In the genomic region with DNA sequence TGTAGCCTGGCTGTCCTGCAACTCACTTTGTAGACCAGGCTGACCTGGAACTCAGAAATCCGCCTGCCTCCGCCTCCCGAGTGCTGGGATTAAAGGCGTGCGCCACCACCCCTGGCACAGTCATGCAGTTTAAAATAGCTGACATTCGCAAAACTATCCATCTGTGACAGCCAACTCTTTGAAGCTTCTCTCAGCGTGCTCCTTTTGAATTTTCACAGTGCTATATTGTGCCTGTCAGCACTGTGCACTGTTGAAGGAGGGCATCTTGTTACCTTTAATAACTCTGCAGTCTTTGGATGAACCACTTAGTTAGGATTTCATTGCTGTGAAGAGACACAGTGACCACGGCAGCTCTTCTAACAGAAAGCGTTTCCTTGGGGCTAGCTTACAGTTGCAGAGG, we compare ENCODE assay signal across 24 mouse cellular contexts. TPM values are rescaled to one million over a fixed set of nuclear protein-coding genes. Genes with fewer than 3 reads are reported as not detected.
DNase-seq lines count a peak whose midpoint lies in the region; ATAC-seq and TF ChIP-seq lines count a peak whose summit lies in the region.
"Had no signal": no experiment of that assay in that cellular context is flagged by ENCODE, and none has a peak within 500 bp of the region (broad histone marks: within the 10 kb centered on the region; RNA-seq: fewer than 3 reads in every experiment).

No protein-coding gene starts in this region.

- H3K27ac ChIP-seq in forebrain, embryonic 11.5 days (ENCODE audit: low read depth, low read length): no peak overlapping the region
- H3K27ac ChIP-seq in forebrain, embryonic 15.5 days (replicated peaks): no peak overlapping the region
- no peak overlapping the region for H3K27ac ChIP-seq in heart, embryonic 10.5 days
- no peak overlapping the region for H3K27ac ChIP-seq in kidney, adult 2 months (ENCODE audit: insufficient read depth, low read depth, low read length)
- H3K27ac ChIP-seq: embryonic facial prominence, embryonic 12.5 days; forebrain, embryonic 12.5 days; heart, embryonic 15.5 days had no signal

- H3K4me1 ChIP-seq in forebrain, embryonic 11.5 days (replicated peaks; ENCODE audit: control insufficient read depth, insufficient read depth, low read length): no peaks in the 10 kb centered on the region
- H3K4me1 ChIP-seq in forebrain, embryonic 15.5 days: no peaks in the 10 kb centered on the region
- H3K4me1 ChIP-seq in heart, embryonic 10.5 days: no peaks in the 10 kb centered on the region
- no peaks in the 10 kb centered on the region for H3K4me1 ChIP-seq in kidney, adult 2 months (ENCODE audit: control insufficient read depth, insufficient read depth, low read length)
- H3K4me1 ChIP-seq: embryonic facial prominence, embryonic 12.5 days; forebrain, embryonic 12.5 days; heart, embryonic 15.5 days had no signal

- WGBS in forebrain, embryonic 11.5 days: 94% methylated on average over 9 of the region's 9 CpGs
- WGBS in forebrain, embryonic 15.5 days: 92% methylated on average over 9 of the region's 9 CpGs
- 89% methylated on average over 9 of the region's 9 CpGs for WGBS in heart, embryonic 10.5 days
- 81% methylated on average over 9 of the region's 9 CpGs for WGBS in kidney, adult 2 months

- H3K4me2 ChIP-seq in forebrain, embryonic 11.5 days (ENCODE audit: low read depth, low read length, severe bottlenecking): no peak overlapping the region
- no peak overlapping the region for H3K4me2 ChIP-seq in forebrain, embryonic 15.5 days (replicated peaks)
- H3K4me2 ChIP-seq: embryonic facial prominence, embryonic 12.5 days; forebrain, embryonic 12.5 days; heart, embryonic 11.5 days; heart, embryonic 15.5 days had no signal

- H3K4me3 ChIP-seq in forebrain, embryonic 11.5 days (ENCODE audit: low read depth, low read length): no peak overlapping the region
- no peak overlapping the region for H3K4me3 ChIP-seq in forebrain, embryonic 15.5 days
- no peak overlapping the region for H3K4me3 ChIP-seq in heart, embryonic 10.5 days
- H3K4me3 ChIP-seq in kidney, adult 2 months (ENCODE audit: insufficient read depth, low read depth, low read length): no peak overlapping the region
- H3K4me3 ChIP-seq: embryonic facial prominence, embryonic 12.5 days; forebrain, embryonic 12.5 days; heart, embryonic 15.5 days had no signal

- peaks cover 17% of the 10 kb centered on the region; the same call in 1 of the 2 replicates for H3K36me3 ChIP-seq in forebrain, embryonic 11.5 days (ENCODE audit: control insufficient read depth, insufficient read depth, low read length)
- H3K36me3 ChIP-seq in forebrain, embryonic 15.5 days: peaks cover 18% of the 10 kb centered on the region
- H3K36me3 ChIP-seq in heart, embryonic 10.5 days: peaks cover 60% of the 10 kb centered on the region
- H3K36me3 ChIP-seq in kidney, adult 2 months (ENCODE audit: control insufficient read depth, insufficient read depth, low read length): peaks cover 6% of the 10 kb centered on the region
- H3K36me3 ChIP-seq: G1E had no signal

- H3K27me3 ChIP-seq in forebrain, embryonic 11.5 days (ENCODE audit: control insufficient read depth, insufficient read depth, low read length): no peaks in the 10 kb centered on the region
- H3K27me3 ChIP-seq in forebrain, embryonic 15.5 days: no peaks in the 10 kb centered on the region
- no peaks in the 10 kb centered on the region for H3K27me3 ChIP-seq in heart, embryonic 10.5 days (ENCODE audit: insufficient read depth, poor library complexity, severe bottlenecking)
- H3K27me3 ChIP-seq in kidney, adult 2 months (replicated peaks; ENCODE audit: control insufficient read depth, insufficient read depth, low read length): no peaks in the 10 kb centered on the region
- H3K27me3 ChIP-seq: embryonic facial prominence, embryonic 12.5 days; forebrain, embryonic 12.5 days; heart, embryonic 15.5 days had no signal

- no peak for TF ChIP-seq CTCF in kidney, adult 2 months (conservative IDR thresholded peaks at IDR 0.05; ENCODE audit: insufficient read depth, insufficient read length, low read depth, low read length)

- 0 out of 2 replicates have a peak, but pooled peaks have one; percentile 10 for ATAC-seq in forebrain, embryonic 11.5 days (replicated peaks; ENCODE audit: low FRiP score)
- ATAC-seq in forebrain, embryonic 15.5 days (replicated peaks): no peak
- ATAC-seq: CD4-positive, CD25-positive, alpha-beta regulatory T cell, adult 4 months had no signal

- H3K9me3 ChIP-seq in forebrain, embryonic 11.5 days (ENCODE audit: control insufficient read depth, low read length): no peaks in the 10 kb centered on the region
- H3K9me3 ChIP-seq in forebrain, embryonic 15.5 days: no peaks in the 10 kb centered on the region
- H3K9me3 ChIP-seq in heart, embryonic 10.5 days: no peaks in the 10 kb centered on the region
- H3K9me3 ChIP-seq: forebrain, embryonic 12.5 days; heart, embryonic 15.5 days had no signal

- no peak overlapping the region for H3K9ac ChIP-seq in forebrain, embryonic 11.5 days (ENCODE audit: low read length)
- no peak overlapping the region for H3K9ac ChIP-seq in forebrain, embryonic 15.5 days (replicated peaks)
- H3K9ac ChIP-seq: embryonic facial prominence, embryonic 12.5 days; forebrain, embryonic 12.5 days; heart, embryonic 15.5 days had no signal

- no peak for DNase-seq in forebrain, embryonic 11.5 days (ENCODE audit: low spot score)
- DNase-seq in heart, embryonic 10.5 days (ENCODE audit: low spot score): peak; percentile 7
- DNase-seq in heart, adult 9 months (ENCODE audit: low spot score in 2 of 2): no peak
- peak; percentile 14 for DNase-seq in kidney, adult 2 months
- no peak for DNase-seq in kidney, postnatal 10 days
- DNase-seq in brain, adult 2 months (ENCODE audit: low read depth, low spot score): peak; percentile 56
- DNase-seq: adrenal gland, adult 8-10 months; B cell, adult 2 months; cerebellum, adult 11-12 months; cerebellum, adult 9-10 months; cerebellum, postnatal 25 days; gastrocnemius, postnatal 14 days; heart, postnatal 14 days; kidney, adult 8-10 months had no signal

- no peak for TF ChIP-seq POLR2A in kidney, adult 2 months (IDR thresholded peaks at IDR 0.05; ENCODE audit: low read depth, low read length)

RNA-seq across cellular contexts. Expression of gene Mtnr1a, which starts 16.3 kb away (rescaled TPM):
- polyA plus RNA-seq in forebrain, embryonic 11.5 days (2014; fragmentation: Nextera tagmentation; extraction: Ambion mirVana): 0.17 and 0.20 TPM in 2 replicates
- 0.15 TPM in 1 of 2 replicates, not detected in the other for polyA plus RNA-seq in forebrain, embryonic 15.5 days (2015; fragmentation: Nextera tagmentation; extraction: Ambion mirVana)
- 0.08 and 0.30 TPM in 2 replicates for polyA plus RNA-seq in heart, embryonic 10.5 days (2016; fragmentation: Nextera tagmentation; extraction: Ambion mirVana)
- polyA plus RNA-seq in kidney, adult 2 months (2012; rRNA removed): not detected in 2 replicates
- polyA plus RNA-seq: CD4-positive, CD25-positive, alpha-beta regulatory T cell, adult 4 months; cortical plate, adult 2 months; frontal cortex, adult 2 months; G1E; gonadal fat pad, adult 2 months; heart, embryonic 11.5 days; heart, embryonic 15.5 days had no signal

Comparison
In these comparisons a context has a peak if more than half of its experiments do, and no peak if none do; other contexts are left out.
1. DNase-seq: peak in heart, embryonic 10.5 days (single experiment), kidney, adult 2 months (single experiment) and brain, adult 2 months (single experiment); none in forebrain, embryonic 11.5 days (single experiment), heart, adult 9 months (0 of 2) and kidney, postnatal 10 days (single experiment).